Mouse (Mus musculus) lung, embryonic 14.5 days (tissue): ENCODE measurements around the gene Bmyc. TPM values are rescaled to one million over a fixed set of nuclear protein-coding genes. Genes with fewer than 3 reads are reported as not detected.

ENCODE experiments used
- ATAC-seq: fragments of 200-750 bp; cut with Nextera tagmentation; 2 replicates; pipeline ENCODE4 v1.8.0; 2017; ENCODE audit warnings: mild to moderate bottlenecking, moderate TSS enrichment, moderate library complexity; ENCODE audit not compliant: insufficient read depth
- DNase-seq: peaks from one replicate; pipeline ENCODE4 v3.0.0-alpha.2; 2015
- H3K27ac ChIP-seq: fragments of 300-500 bp; sonication (generic); 2 replicates; pipeline ENCODE4 v1.5.1; 2014; ENCODE audit warnings: low read depth, mild to moderate bottlenecking, moderate library complexity
- H3K27me3 ChIP-seq: fragments of 300-500 bp; sonication (generic); 2 replicates; pipeline ENCODE4 v1.6.1; 2014; ENCODE audit warnings: low read length, control low read depth; ENCODE audit not compliant: insufficient read depth
- H3K36me3 ChIP-seq: fragments of 300-500 bp; sonication (generic); 2 replicates; pipeline ENCODE4 v1.6.1; 2014; ENCODE audit warnings: control low read depth; ENCODE audit not compliant: insufficient read depth
- H3K4me1 ChIP-seq: fragments of 300-500 bp; sonication (generic); 2 replicates; pipeline ENCODE4 v1.6.1; 2014; ENCODE audit warnings: antibody characterized with exemption, control low read depth; ENCODE audit not compliant: insufficient read depth
- H3K4me2 ChIP-seq: fragments of 300-500 bp; sonication (generic); 2 replicates; pipeline ENCODE4 v1.6.1; 2014; ENCODE audit warnings: mild to moderate bottlenecking
- H3K4me3 ChIP-seq: fragments of 300-500 bp; sonication (generic); 2 replicates; pipeline ENCODE4 v1.5.1; 2014; ENCODE audit warnings: low read depth, low read length
- H3K9ac ChIP-seq: fragments of 300-500 bp; sonication (generic); 2 replicates; pipeline ENCODE4 v1.6.1; 2014
- H3K9me3 ChIP-seq: fragments of 300-500 bp; sonication (generic); 2 replicates; pipeline ENCODE4 v1.6.1; 2016; ENCODE audit warnings: low read depth, low read length, control low read depth
- CTCF ChIP-seq: IDR thresholded peaks from 2 replicates; pipeline ENCODE4 v1.5.1; 2016; ENCODE audit warnings: antibody characterized with exemption, low read depth
- WGBS: fragments of 180-500 bp; shearing (Covaris S2); extraction: QIAGEN DNeasy Blood & Tissue Kit; methylation state at CpG from one replicate; pipeline ENCODE4 v1.1.7; 2014; 5-methylcytosine and 5-hydroxymethylcytosine counted together
- polyA plus RNA-seq: library from polyadenylated mRNA; unstranded; fragments of >200 nt; fragmentation: Nextera tagmentation; extraction: Ambion mirVana; gene quantifications from 2 replicates; pipeline ENCODE4 v1.2.1, GENCODE M21; 2014

Bmyc gene
- polyA plus RNA-seq: 65.3 and 71.9 TPM in 2 replicates

- Histone ChIP-seq H3K4me1 (no peaks in the 10 kb centered on the region), H3K36me3 (no peaks in the 10 kb centered on the region), H3K4me2 (peak within 1 kb of the TSS; percentile 90), H3K9ac (peak within 1 kb of the TSS; percentile 73), H3K27ac (peak within 1 kb of the TSS; percentile 76; the same call in 1 of the 2 replicates), H3K9me3 (no peaks in the 10 kb centered on the region), H3K27me3 (no peaks in the 10 kb centered on the region), H3K4me3 (peak within 1 kb of the TSS; percentile 74)
- under 1% methylated on average over 71 of the region's 78 CpGs for WGBS
- ATAC-seq (peak; percentile 94), DNase-seq (peak; percentile 93)
- TF ChIP-seq CTCF: peak; percentile 79
These were observed at the start of gene Bmyc for GRCm38 (mm10) chr2:25706643-25707481. Bmyc (plus strand) TSS chr2:25706739.

- no peaks in the 10 kb centered on the region for H3K36me3 ChIP-seq
- 81% methylated on average over 4 of the region's 4 CpGs for WGBS
These were observed 49.3 kb upstream of the Bmyc start for GRCm38 (mm10) chr2:25657246-25657645.

GRCm38 (mm10) chr2:25657652-25658051, 48.9 kb upstream of the Bmyc start, which contains the start of gene Lcn5:
Lcn5 (plus strand) TSS chr2:25657952.
- no peak for TF ChIP-seq CTCF
- Histone ChIP-seq H3K4me1 (no peaks in the 10 kb centered on the region), H3K4me2 (no peak within 1 kb of the TSS), H3K4me3 (no peak within 1 kb of the TSS), H3K9ac (no peak within 1 kb of the TSS), H3K36me3 (no peaks in the 10 kb centered on the region), H3K27me3 (no peaks in the 10 kb centered on the region), H3K27ac (no peak within 1 kb of the TSS), H3K9me3 (no peaks in the 10 kb centered on the region)
- DNase-seq (no peak), ATAC-seq (no peak)

More at GRCm38 (mm10) chr2:25657246-25657645, 49.3 kb upstream of the Bmyc start:
- TF ChIP-seq CTCF: no peak
- H3K4me3 ChIP-seq: no peak overlapping the region
- ATAC-seq (no peak), DNase-seq (no peak)
- H3K27ac ChIP-seq: no peak overlapping the region
- H3K4me1 ChIP-seq: no peaks in the 10 kb centered on the region
- H3K27me3 ChIP-seq: no peaks in the 10 kb centered on the region
- no peak overlapping the region for H3K4me2 ChIP-seq
- no peak overlapping the region for H3K9ac ChIP-seq
- H3K9me3 ChIP-seq: no peaks in the 10 kb centered on the region

GRCm38 (mm10) chr2:25660279-25660678, 46.3 kb upstream of the Bmyc start:
- H3K9ac ChIP-seq: no peak overlapping the region
- 86% methylated on average over 8 of the region's 8 CpGs for WGBS

GRCm38 (mm10) chr2:25661245-25661970, 45.1 kb upstream of the Bmyc start:
- Histone ChIP-seq H3K9ac (no peak overlapping the region), H3K4me1 (no peaks in the 10 kb centered on the region), H3K36me3 (no peaks in the 10 kb centered on the region), H3K9me3 (no peaks in the 10 kb centered on the region), H3K27me3 (no peaks in the 10 kb centered on the region), H3K4me3 (no peak overlapping the region), H3K27ac (no peak overlapping the region), H3K4me2 (no peak overlapping the region)
- ATAC-seq (no peak), DNase-seq (no peak)
- no peak for TF ChIP-seq CTCF
- WGBS: 84% methylated on average over 6 of the region's 6 CpGs

More at GRCm38 (mm10) chr2:25660279-25660678, 46.3 kb upstream of the Bmyc start:
- no peaks in the 10 kb centered on the region for H3K36me3 ChIP-seq
- H3K4me1 ChIP-seq: no peaks in the 10 kb centered on the region
- ATAC-seq (no peak), DNase-seq (no peak)
- TF ChIP-seq CTCF: no peak
- H3K9me3 ChIP-seq: no peaks in the 10 kb centered on the region
- H3K27me3 ChIP-seq: no peaks in the 10 kb centered on the region
- no peak overlapping the region for H3K4me3 ChIP-seq
- no peak overlapping the region for H3K4me2 ChIP-seq
- no peak overlapping the region for H3K27ac ChIP-seq

- DNase-seq: peak; percentile 65
- no peak overlapping the region for H3K27ac ChIP-seq
- H3K27me3 ChIP-seq: no peaks in the 10 kb centered on the region
- no peaks in the 10 kb centered on the region for H3K36me3 ChIP-seq
- no peak for ATAC-seq
- H3K4me1 ChIP-seq: no peaks in the 10 kb centered on the region
- no peaks in the 10 kb centered on the region for H3K9me3 ChIP-seq
- H3K4me3 ChIP-seq: no peak overlapping the region
- peak; percentile 70 for TF ChIP-seq CTCF
- no peak overlapping the region for H3K4me2 ChIP-seq
- H3K9ac ChIP-seq: no peak overlapping the region
- 35% methylated on average over 1 of the region's 1 CpGs for WGBS
These were observed 43.0 kb upstream of the Bmyc start for GRCm38 (mm10) chr2:25663511-25663910.

- H3K27me3 ChIP-seq: no peaks in the 10 kb centered on the region
- no peaks in the 10 kb centered on the region for H3K36me3 ChIP-seq
- H3K9ac ChIP-seq: no peak overlapping the region
- DNase-seq (no peak), ATAC-seq (no peak)
- 74% methylated on average over 5 of the region's 5 CpGs for WGBS
- no peaks in the 10 kb centered on the region for H3K4me1 ChIP-seq
- H3K4me2 ChIP-seq: no peak overlapping the region
- H3K27ac ChIP-seq: no peak overlapping the region
- H3K9me3 ChIP-seq: no peaks in the 10 kb centered on the region
- no peak overlapping the region for H3K4me3 ChIP-seq
- no peak for TF ChIP-seq CTCF
These were observed 42.4 kb upstream of the Bmyc start for GRCm38 (mm10) chr2:25664125-25664524.
